Mouse (Mus musculus) thymus, postnatal 4 days (tissue): ENCODE measurements around the gene Mpi.

ENCODE experiments used
- DNase-seq: peaks from one replicate; pipeline ENCODE4 v3.0.0; 2021

Mpi gene

GRCm38 (mm10) chr9:57552139-57552887 is at the start of gene Mpi:
Mpi (minus strand) TSS chr9:57552763.
- DNase-seq = peak; percentile 76

DNA sequence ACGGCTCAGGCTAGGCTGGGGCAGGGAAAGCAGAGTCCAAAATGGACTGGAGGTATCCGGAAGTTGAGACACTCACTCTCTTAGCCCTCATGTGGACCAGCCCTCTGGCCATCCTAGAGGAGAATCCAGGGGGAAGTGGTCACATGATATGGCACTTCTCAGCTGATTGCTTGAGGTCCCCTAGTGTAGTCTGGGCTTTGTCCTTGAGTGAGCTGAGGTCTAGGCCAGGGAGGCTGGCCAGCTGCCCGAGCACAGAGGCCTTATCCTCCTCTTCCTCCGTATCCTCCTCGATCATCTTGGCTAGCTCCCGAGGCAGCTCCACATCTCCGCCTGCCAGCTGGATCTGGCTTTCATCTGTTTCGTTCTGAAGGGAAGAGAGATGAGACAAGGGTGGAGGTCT is 49.5 kb upstream of the Mpi start:
- DNase-seq = no peak

- no peak for DNase-seq
Measured at GRCm38 (mm10) chr9:57601353-57601706, 48.8 kb upstream of the Mpi start.

DNA sequence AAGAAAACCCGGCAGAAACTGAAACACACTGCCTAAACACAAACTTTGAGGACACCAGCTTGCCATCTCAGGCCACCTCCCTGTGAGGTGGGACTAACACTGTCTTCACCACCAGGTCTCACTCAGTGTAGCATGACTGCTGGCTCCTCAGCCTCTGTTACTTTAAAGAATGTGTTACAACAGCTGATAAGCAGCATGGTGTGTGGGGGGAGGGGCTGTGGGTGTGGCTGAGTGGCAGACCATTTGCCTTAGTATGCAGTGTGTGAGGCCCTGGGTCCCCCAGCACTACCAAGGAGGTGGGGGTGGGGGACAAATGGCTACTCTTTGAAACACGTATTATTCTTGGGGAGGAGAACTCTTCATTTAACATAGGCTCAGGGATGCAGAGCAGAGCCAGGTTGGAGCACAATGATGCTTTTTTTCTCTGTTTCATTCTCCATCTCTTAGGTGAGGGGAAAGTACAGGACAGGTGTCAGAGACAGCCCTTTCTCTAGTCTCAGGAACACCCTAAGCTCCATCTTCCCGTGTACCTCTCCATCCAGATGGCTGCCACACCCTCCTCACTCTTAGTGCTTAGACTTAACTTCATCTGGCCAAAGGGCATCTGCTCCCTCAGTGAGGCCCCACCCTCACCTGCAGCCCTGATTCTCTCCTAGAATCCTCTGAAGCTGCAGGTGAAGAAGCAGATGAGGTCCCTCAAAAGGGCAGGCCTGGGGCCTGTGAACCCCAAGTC is 48.2 kb upstream of the Mpi start:
- peak; percentile 32 for DNase-seq

- no peak for DNase-seq
Measured at GRCm38 (mm10) chr9:57598851-57599563, 46.4 kb upstream of the Mpi start.

GRCm38 (mm10) chr9:57597929-57598382 is 45.4 kb upstream of the Mpi start:
- no peak for DNase-seq

DNA sequence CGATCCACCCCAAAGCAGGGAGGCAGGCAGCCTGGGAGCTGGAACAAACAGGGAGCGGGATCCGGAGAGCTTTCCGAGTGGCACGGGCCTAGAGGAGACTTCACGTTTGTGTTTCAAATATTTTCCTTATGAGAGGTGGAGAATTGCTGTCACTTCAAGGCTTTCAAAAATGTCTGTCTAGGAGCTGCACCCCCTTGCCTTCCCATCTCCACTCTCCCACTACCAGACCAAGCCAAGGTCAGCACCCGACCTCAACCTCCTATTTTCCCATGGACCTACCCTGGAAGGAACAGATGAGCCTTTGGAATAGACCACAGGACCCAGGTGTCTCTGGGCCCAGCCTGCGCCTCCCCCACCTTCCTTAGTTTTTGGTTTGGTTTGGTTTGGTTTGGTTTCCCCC is 44.7 kb upstream of the Mpi start:
- no peak for DNase-seq

- DNase-seq = no peak
Measured at GRCm38 (mm10) chr9:57594174-57594509, 41.6 kb upstream of the Mpi start.

DNA sequence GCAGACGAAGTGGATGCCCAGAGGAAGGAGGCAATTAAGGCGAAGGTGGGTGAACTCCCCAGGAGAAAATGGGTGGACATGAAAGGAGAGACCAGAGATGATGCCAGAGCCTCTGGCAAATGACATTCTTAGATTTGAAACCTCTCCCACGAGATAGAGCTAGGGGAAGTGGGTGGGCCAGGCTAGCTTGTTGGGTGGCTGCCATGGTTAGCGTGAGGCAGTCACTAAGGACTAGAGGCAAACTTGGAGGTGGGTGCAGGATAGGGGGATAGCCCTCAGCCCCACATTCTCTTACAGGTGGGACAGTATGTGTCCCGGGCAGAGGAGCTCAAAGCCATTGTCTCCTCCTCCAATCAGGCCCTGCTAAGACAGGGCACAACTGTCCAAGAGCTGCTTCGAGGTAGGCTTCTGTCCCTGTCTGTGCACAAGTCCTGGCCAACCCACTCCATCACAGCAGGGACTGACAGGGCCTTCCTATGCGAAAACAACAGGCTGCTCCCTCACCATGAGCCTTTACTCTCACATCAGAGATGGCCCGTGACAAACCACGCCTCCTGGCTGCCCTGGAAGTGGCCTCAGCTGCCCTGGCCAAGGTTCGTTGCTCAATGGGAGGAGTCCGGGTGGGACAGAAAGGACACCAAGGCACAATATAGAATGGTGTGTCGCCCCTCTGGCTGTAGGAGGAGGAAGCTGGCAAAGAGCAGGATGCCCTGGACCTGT is 41.1 kb upstream of the Mpi start:
- no peak for DNase-seq

GRCm38 (mm10) chr9:57590726-57591125 is 38.2 kb upstream of the Mpi start:
- DNase-seq = no peak

DNA sequence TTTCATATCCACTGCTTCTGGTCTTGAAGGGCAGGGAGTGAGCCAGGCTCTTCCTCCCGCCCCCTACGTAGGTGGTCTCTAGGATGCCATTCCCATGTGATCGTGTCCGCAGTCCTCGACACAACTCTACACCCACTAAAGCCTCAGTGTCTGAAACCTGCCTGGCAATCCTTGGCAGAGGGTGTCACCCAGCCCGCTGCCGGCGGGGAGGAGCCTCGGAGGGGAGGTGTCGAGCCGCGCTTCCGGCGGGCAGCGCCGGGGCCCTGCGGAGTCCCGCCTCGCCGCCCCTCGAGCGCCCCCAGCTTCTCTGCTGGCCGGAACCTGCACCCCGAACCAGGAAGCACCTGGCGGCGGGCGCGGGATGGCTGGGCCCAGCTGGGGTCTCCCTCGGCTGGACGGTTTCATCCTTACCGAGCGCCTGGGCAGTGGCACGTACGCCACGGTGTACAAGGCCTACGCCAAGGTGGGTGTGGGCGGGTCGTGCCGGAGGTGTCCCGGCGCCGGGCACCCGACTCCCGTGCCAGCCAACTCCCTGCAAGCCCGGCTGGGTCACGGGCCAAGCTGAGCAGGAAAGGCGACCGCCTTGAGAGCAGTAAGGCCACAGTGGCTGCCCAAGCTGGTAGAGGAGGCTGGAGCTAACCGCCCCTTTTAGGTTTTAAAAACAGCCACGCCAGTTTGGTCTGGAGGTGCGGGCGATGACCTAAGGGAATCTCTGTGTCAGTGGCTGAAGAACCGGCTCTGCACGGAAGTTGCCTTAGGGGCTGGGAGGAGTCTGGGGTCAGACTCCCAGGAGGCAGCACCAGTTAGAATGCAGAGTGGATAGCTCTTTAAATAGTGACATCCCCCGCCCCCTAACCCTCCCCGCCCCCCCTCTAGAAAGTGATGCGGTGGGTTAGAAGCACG is 36.9 kb upstream of the Mpi start, which contains the start of gene Ulk3:
Ulk3 (plus strand) TSS at position 229 of the 903 bp plus-strand sequence.
- peak; percentile 93 for DNase-seq

DNA sequence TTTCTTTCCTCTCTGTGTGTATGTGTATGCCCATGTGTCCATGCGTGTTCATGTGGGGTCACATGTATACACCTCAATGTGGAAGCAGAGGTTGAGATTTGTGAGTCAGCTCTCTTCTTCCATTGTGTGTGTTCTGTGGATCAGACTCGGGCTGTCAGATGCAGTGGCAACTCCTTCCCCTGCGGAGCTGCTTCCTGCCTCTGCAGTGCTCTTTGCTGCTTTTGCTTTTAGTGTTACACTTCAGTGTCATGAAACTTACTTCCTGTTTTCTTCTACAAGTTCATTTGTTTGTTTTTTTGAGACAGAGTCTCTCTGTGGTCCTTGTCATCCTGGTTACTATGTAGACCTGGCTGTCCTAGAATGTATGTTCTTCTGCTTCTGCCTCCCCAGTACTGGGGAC is 32.4 kb upstream of the Mpi start:
- no peak for DNase-seq

DNA sequence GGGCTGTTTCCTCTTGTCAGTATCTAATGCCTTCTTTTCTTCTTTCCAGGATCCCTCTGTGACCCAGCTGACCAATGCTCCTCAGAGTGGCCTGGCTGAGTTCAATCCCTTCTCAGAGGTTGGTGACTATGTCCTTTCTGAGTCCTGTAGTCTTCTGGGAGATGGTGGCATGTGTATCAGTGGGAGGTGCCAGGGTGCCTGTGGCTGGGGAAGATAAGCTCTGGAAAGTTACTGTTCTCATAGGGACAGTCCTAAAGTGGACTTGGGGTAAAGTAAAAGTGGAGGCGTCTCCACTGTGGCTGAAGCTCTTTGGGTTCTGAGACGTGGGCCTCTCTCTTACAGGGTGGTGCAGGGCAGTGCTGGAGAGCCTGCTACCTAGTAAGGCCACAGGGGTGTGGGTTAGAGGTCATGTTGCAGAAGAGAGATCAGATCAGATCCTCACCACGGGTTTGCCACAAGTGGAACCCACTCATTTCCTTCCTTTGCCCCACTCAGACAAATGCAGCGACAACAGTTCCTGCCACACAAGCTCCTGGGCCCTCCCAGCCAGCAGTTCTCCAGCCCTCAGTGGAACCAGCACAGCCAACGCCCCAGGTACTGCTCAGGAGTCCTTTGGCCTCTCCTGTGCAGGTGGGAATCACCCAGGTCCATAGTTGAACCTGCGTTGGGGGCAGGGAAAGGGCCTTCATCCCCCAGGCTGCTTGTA is 24.7 kb upstream of the Mpi start:
- DNase-seq = no peak

DNA sequence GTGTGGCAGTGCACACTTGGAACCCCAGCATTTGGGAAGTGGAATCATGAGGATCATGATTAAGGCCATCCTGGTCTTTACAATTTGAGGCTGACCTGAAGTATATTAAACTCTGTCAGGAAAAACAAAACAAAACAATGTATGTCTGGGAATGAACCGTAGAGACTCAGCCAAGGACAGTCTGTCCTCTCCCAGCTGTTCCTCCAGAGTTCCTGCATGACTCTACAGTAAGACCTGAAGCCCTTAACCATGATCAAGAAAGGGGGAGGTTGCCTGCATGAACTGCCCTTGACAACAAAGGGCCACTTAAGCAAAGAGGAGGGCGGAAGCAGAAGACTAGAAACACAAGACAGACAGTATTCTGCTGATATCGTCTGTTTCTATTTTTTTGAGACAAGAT is 23.0 kb upstream of the Mpi start:
- DNase-seq = no peak

- DNase-seq = no peak
Measured at GRCm38 (mm10) chr9:57574397-57574796, 21.8 kb upstream of the Mpi start.

- DNase-seq = no peak
Measured at GRCm38 (mm10) chr9:57568500-57568899, 15.9 kb upstream of the Mpi start.

DNA sequence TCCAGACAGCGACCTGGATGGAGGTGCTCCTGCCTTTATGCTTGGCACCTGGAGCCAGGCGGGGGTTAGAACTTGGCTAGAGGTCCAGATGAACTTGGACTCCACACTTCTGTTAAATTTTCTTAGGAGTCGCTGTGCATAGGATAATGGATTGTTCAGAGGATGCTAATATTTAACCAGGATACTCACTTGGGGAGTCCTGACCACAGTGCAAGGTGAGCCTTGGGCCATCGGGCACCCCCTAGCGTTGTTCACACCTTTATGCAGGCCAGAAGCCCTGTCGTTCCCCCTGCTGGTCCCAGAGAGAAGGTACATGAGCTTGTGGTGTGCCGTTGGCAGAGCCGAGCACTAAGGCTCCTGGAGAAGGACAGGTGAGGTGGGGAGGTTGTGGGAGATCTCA is 14.3 kb upstream of the Mpi start:
- peak; percentile 28 for DNase-seq

DNA sequence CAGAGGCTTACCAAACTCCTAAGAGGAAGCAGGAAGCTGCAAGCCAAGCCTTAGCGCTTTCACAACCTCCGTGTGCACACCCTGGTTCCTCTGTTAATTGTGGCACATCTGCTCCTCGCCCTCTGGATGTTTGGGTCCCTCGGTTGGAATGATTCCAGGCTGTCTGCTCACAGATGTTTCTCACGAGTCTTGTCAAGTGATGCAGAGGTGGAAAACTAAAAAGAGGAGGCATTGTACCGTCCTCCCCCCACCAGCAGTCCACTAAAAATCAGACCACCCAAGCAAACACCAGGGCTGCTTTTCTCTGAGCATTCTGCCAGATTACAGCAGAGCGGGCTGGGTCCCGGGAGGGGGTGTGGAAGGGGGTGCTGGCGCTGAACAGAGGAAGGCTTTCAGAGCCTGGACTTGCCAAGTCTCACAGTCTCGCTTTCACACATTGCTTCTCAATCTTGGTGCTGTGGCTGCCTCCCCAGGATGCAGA is 13.2 kb upstream of the Mpi start:
- no peak for DNase-seq

- DNase-seq = no peak
Measured at GRCm38 (mm10) chr9:57564609-57565008, 12.0 kb upstream of the Mpi start.

DNA sequence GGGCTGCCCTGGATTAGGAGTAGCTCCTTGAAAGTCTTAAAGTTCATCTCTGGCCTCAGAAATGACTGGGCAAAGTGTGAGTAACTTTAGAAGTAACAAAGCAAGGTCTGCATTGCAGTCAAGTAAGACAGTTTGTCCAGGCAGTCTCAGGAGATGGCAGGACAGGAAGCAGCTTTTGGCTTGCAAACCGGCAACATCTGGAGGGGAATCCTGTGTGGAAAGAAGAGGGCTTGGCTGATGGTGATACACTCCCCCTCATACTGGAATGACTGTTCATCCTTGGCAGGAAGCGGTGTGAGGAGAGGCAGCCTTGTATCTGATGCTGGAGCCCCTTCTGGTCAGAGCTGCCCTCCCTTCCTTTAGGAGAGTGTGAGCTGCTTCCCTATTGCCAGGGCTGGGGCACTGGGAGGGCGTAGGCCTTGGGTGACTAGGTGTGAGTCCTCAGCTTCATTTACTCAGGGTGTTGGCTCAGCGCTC is 10.4 kb upstream of the Mpi start:
- no peak for DNase-seq

GRCm38 (mm10) chr9:57561711-57562099 is 9.1 kb upstream of the Mpi start:
- DNase-seq = peak; percentile 19
